8 mouse cellular contexts compared by ENCODE assay signal in genomic region chr11:88216231-88216685, GRCm38 (mm10). TPM values are rescaled to one million over a fixed set of nuclear protein-coding genes. Genes with fewer than 3 reads are reported as not detected.
DNase-seq lines count a peak whose midpoint lies in the region; ATAC-seq and TF ChIP-seq lines count a peak whose summit lies in the region.

No protein-coding gene starts in this region.

- no peak for TF ChIP-seq POLR2A in cerebellum, adult 2 months (IDR thresholded peaks at IDR 0.05; ENCODE audit: borderline replicate concordance, insufficient read depth, low read length)

- peaks cover 6% of the 10 kb centered on the region; the same call in 1 of the 2 replicates for H3K4me1 ChIP-seq in cerebellum, adult 2 months (ENCODE audit: control insufficient read depth, insufficient read depth, low read length)
- H3K4me1 ChIP-seq in forebrain, postnatal 0 days (ENCODE audit: insufficient read depth): no peaks in the 10 kb centered on the region
- no peaks in the 10 kb centered on the region for H3K4me1 ChIP-seq in midbrain, postnatal 0 days (ENCODE audit: insufficient read depth, low read length)

- H3K9ac ChIP-seq in forebrain, postnatal 0 days: no peak overlapping the region
- no peak overlapping the region for H3K9ac ChIP-seq in midbrain, postnatal 0 days (replicated peaks; ENCODE audit: low read length, poor library complexity, severe bottlenecking)

- DNase-seq in urinary bladder, postnatal 25 days (ENCODE audit: low spot score): peak; percentile 47
- no peak for DNase-seq in urinary bladder, adult 2 months (ENCODE audit: low spot score)
- DNase-seq in cerebellum, adult 2 months: peak; percentile 76 to 83
- DNase-seq in forebrain, postnatal 0 days: peak; percentile 88
- DNase-seq in left cerebral cortex, postnatal 14 days (ENCODE audit: low spot score in 2 of 2): peak; percentile 74 to 78
- DNase-seq in midbrain, postnatal 0 days (ENCODE audit: low spot score): peak; percentile 92
- peak; percentile 65 for DNase-seq in thymus, postnatal 0 days (ENCODE audit: low spot score)

- peak overlapping the region; percentile 92; the same call in 1 of the 2 replicates for H3K27ac ChIP-seq in cerebellum, adult 2 months (ENCODE audit: insufficient read depth, low read length)
- no peak overlapping the region for H3K27ac ChIP-seq in forebrain, postnatal 0 days (ENCODE audit: low read depth, low read length)
- H3K27ac ChIP-seq in midbrain, postnatal 0 days (ENCODE audit: low read depth, low read length): no peak overlapping the region

- peak; percentile 93 for TF ChIP-seq CTCF in cerebellum, adult 2 months (IDR thresholded peaks at IDR 0.05; ENCODE audit: borderline replicate concordance, insufficient read depth, low read depth, low read length)
- peak; percentile 99 for TF ChIP-seq CTCF in forebrain, postnatal 0 days (IDR thresholded peaks at IDR 0.05; ENCODE audit: low read depth)
- TF ChIP-seq CTCF in midbrain, postnatal 0 days (IDR thresholded peaks at IDR 0.05): peak; percentile 98

- peak overlapping the region; percentile 58 for H3K4me3 ChIP-seq in cerebellum, adult 2 months (replicated peaks; ENCODE audit: insufficient read depth, low read depth, low read length)
- H3K4me3 ChIP-seq in forebrain, postnatal 0 days (ENCODE audit: low read depth, low read length): no peak overlapping the region
- peak overlapping the region; percentile 10; the same call in 1 of the 2 replicates for H3K4me3 ChIP-seq in midbrain, postnatal 0 days (ENCODE audit: low read depth, low read length)

- no peaks in the 10 kb centered on the region for H3K27me3 ChIP-seq in cerebellum, adult 2 months (ENCODE audit: control insufficient read depth, insufficient read depth, low read length)
- H3K27me3 ChIP-seq in forebrain, postnatal 0 days (ENCODE audit: insufficient read depth, low read length): no peaks in the 10 kb centered on the region
- H3K27me3 ChIP-seq in midbrain, postnatal 0 days (ENCODE audit: insufficient read depth, low read length): no peaks in the 10 kb centered on the region

- H3K36me3 ChIP-seq in forebrain, postnatal 0 days (ENCODE audit: insufficient read depth): peaks cover 13% of the 10 kb centered on the region
- peaks cover 10% of the 10 kb centered on the region; the same call in 1 of the 2 replicates for H3K36me3 ChIP-seq in midbrain, postnatal 0 days (ENCODE audit: insufficient read depth, low read length)

- ATAC-seq in forebrain, postnatal 0 days: peak; percentile 47; the same call in 1 of the 2 replicates
- peak; percentile 52 for ATAC-seq in inflammation-experienced regulatory T-cells, adult 6 months
- no peak for ATAC-seq in midbrain, postnatal 0 days (ENCODE audit: low FRiP score)

- 2% methylated on average over 10 of the region's 10 CpGs for WGBS in cerebellum, adult 2 months
- WGBS in forebrain, postnatal 0 days: 12% methylated on average over 10 of the region's 10 CpGs
- WGBS in midbrain, postnatal 0 days: 9% methylated on average over 10 of the region's 10 CpGs

- H3K9me3 ChIP-seq in forebrain, postnatal 0 days (ENCODE audit: low read length): no peaks in the 10 kb centered on the region
- H3K9me3 ChIP-seq in midbrain, postnatal 0 days (ENCODE audit: low read length): no peaks in the 10 kb centered on the region

- H3K4me2 ChIP-seq in forebrain, postnatal 0 days (ENCODE audit: low read depth): peak overlapping the region; percentile 25
- peak overlapping the region; percentile 41 for H3K4me2 ChIP-seq in midbrain, postnatal 0 days (ENCODE audit: low read depth, low read length, poor library complexity, severe bottlenecking)

- intact Hi-C loops in left cerebral cortex, postnatal 14 days (cut with DNase I): loop anchor here (2.0 to 10.0 kb wide), 2 partner anchors 509 to 607 kb away; no protein-coding TSS in a partner anchor

RNA-seq across cellular contexts. Expression of gene Mrps23, which starts 12.1 kb away (rescaled TPM):
- polyA plus RNA-seq in urinary bladder, adult 2 months (2012; rRNA removed): 77.3 and 83.9 TPM in 2 replicates
- polyA plus RNA-seq in cerebellum, adult 2 months (2012; rRNA removed): 90.0 and 90.4 TPM in 2 replicates
- total RNA-seq in forebrain, postnatal 0 days (2014; rRNA removed): 39.0 and 57.5 TPM in 2 replicates
- polyA plus RNA-seq in forebrain, postnatal 0 days (2015; fragmentation: Nextera tagmentation; extraction: Ambion mirVana): 70.7 and 71.5 TPM in 2 replicates
- polyA plus RNA-seq in inflammation-experienced regulatory T-cells, adult 6 months (2017; shearing (Covaris generic)): 100 to 1,000 TPM in 2 of 3 experiments, 10 to 100 TPM in 1; 75.3 to 134 (median 101) TPM
- total RNA-seq in left cerebral cortex, postnatal 14 days (2021): 10 to 100 TPM; 68.6 to 75.4 TPM
- total RNA-seq in midbrain, postnatal 0 days (2014; rRNA removed): 29.4 and 35.5 TPM in 2 replicates
- 63.0 and 63.2 TPM in 2 replicates for polyA plus RNA-seq in midbrain, postnatal 0 days (2015; fragmentation: Nextera tagmentation; extraction: Ambion mirVana)
- polyA plus RNA-seq in thymus, postnatal 0 days (2015; fragmentation: Nextera tagmentation; extraction: Ambion mirVana): 90.0 and 95.0 TPM in 2 replicates
